Mouse (Mus musculus) ES-Bruce4 (cell line): Measurements from ENCODE around the gene Tsc1. TPM values are rescaled to one million over a fixed set of nuclear protein-coding genes. Genes with fewer than 3 reads are reported as not detected.

ENCODE experiments used
- H3K27ac ChIP-seq: 2 replicates; pipeline ENCODE4 v1.5.1; 2012; ENCODE audit warnings: low read length, inconsistent platforms; ENCODE audit not compliant: insufficient read depth
- H3K27me3 ChIP-seq: 2 replicates; pipeline ENCODE4 v1.6.1; 2012; ENCODE audit warnings: mild to moderate bottlenecking, low read length, inconsistent platforms; ENCODE audit not compliant: control insufficient read depth, poor library complexity, insufficient read depth, severe bottlenecking
- H3K36me3 ChIP-seq: 2 replicates; pipeline ENCODE4 v1.6.1; 2012; ENCODE audit warnings: inconsistent platforms, mild to moderate bottlenecking, low read length, moderate library complexity; ENCODE audit not compliant: control insufficient read depth, poor library complexity, insufficient read depth, severe bottlenecking
- H3K4me1 ChIP-seq: one replicate; pipeline ENCODE4 v1.8.1; 2011; ENCODE audit warnings: low read length; ENCODE audit not compliant: control insufficient read depth, insufficient read depth
- H3K4me3 ChIP-seq: 2 replicates; pipeline ENCODE4 v1.5.1; 2011; ENCODE audit warnings: low read depth, mild to moderate bottlenecking, low read length
- H3K9ac ChIP-seq: 2 replicates; pipeline ENCODE4 v1.6.1; 2012; ENCODE audit warnings: low read depth, mild to moderate bottlenecking, inconsistent platforms; ENCODE audit not compliant: poor library complexity, severe bottlenecking
- H3K9me3 ChIP-seq: replicated peaks from 2 replicates; pipeline ENCODE4 v1.6.1; 2012; ENCODE audit warnings: mild to moderate bottlenecking, low read length, inconsistent platforms; ENCODE audit not compliant: control insufficient read depth, poor library complexity, insufficient read depth, severe bottlenecking
- CTCF ChIP-seq: IDR thresholded peaks from one replicate; pipeline ENCODE4 v1.8.1; 2011; ENCODE audit warnings: low read depth, low read length
- EP300 ChIP-seq: IDR thresholded peaks from 2 replicates; pipeline ENCODE4 v1.6.1; 2011; ENCODE audit warnings: low read depth, low read length; ENCODE audit not compliant: insufficient read depth
- POLR2A ChIP-seq: IDR thresholded peaks from one replicate; pipeline ENCODE4 v1.8.1; 2011; ENCODE audit warnings: low read length; ENCODE audit not compliant: insufficient read depth
- polyA plus RNA-seq: library from polyadenylated mRNA; stranded (reverse); fragments of >200 nt; gene quantifications from 2 replicates; pipeline ENCODE4 v1.2.4, GENCODE M21; 2011; ENCODE audit warnings: low read depth; ENCODE audit not compliant: missing spikeins, insufficient read depth, insufficient read length

The Tsc1 gene
- polyA plus RNA-seq, 1 experiment = 32.5 TPM

GRCm38 (mm10) chr2:28612436-28613063 lies 28.5 kb upstream of the Tsc1 start:
- TF ChIP-seq POLR2A (peak; percentile 52), CTCF (no peak)
- Histone ChIP-seq H3K4me1 (peaks cover 12% of the 10 kb centered on the region), H3K9ac (peak overlapping the region; percentile 12; the same call in 1 of the 2 replicates), H3K9me3 (no peaks in the 10 kb centered on the region), H3K27me3 (no peaks in the 10 kb centered on the region), H3K4me3 (peak overlapping the region; percentile 68), H3K27ac (no peak overlapping the region), H3K36me3 (no peaks in the 10 kb centered on the region)

DNA sequence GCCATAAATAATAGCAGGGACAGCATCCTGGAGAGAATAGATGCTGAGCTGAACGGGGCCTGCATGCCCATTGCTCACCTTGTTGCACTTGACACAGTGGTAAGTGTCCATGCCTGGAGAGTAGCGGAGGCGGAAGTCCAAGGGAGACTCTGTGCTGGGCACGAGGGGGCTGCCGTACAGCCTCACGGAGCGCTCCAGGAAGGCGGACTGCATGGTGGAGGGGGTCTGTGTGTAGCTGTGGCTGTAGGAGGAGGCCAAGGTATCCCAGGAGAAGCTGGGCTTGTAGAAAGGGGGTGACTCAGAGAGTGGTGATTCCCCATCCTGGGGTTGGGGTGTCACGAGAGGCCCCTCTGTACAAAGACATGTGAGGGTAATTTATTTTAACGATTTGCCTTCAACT lies 27.4 kb upstream of the Tsc1 start:
- Histone ChIP-seq H3K9ac (no peak overlapping the region), H3K4me1 (peaks cover 8% of the 10 kb centered on the region), H3K9me3 (no peaks in the 10 kb centered on the region), H3K27ac (no peak overlapping the region), H3K4me3 (no peak overlapping the region), H3K36me3 (no peaks in the 10 kb centered on the region), H3K27me3 (no peaks in the 10 kb centered on the region)
- no peak for TF ChIP-seq POLR2A
- TF ChIP-seq CTCF = no peak
- no peak for TF ChIP-seq EP300

DNA sequence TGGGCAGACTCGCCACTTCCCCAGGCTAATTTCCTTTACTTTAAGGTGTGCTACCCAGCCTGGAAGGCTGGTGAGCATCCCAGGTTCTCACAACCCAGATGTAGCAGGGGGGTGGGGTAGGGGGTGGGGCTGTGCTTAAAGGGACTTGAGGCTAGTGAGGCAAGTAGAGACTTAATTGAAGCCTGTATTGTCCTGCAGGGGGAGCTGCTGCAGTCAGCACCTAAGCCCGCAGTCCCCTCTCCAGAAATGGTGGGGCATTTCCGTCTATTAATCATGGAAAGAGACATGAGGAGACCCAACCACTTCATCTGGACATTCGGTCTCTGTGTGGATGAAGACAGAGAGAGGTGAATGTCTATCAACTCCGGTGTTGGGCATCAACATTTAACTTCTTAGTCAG lies 24.7 kb upstream of the Tsc1 start:
- H3K9ac ChIP-seq = no peak overlapping the region
- H3K4me3 ChIP-seq = no peak overlapping the region
- TF ChIP-seq CTCF (peak; percentile 79), EP300 (no peak), POLR2A (no peak)
- no peaks in the 10 kb centered on the region for H3K36me3 ChIP-seq
- peaks cover 1% of the 10 kb centered on the region for H3K4me1 ChIP-seq
- no peaks in the 10 kb centered on the region for H3K9me3 ChIP-seq
- no peak overlapping the region for H3K27ac ChIP-seq
- H3K27me3 ChIP-seq = no peaks in the 10 kb centered on the region

GRCm38 (mm10) chr2:28616874-28617273 lies 24.2 kb upstream of the Tsc1 start:
- no peak overlapping the region for H3K4me3 ChIP-seq
- peaks cover 1% of the 10 kb centered on the region for H3K4me1 ChIP-seq
- no peaks in the 10 kb centered on the region for H3K9me3 ChIP-seq
- no peaks in the 10 kb centered on the region for H3K27me3 ChIP-seq
- H3K36me3 ChIP-seq = no peaks in the 10 kb centered on the region
- no peak overlapping the region for H3K9ac ChIP-seq
- TF ChIP-seq POLR2A = no peak
- TF ChIP-seq EP300 = no peak
- no peak for TF ChIP-seq CTCF
- H3K27ac ChIP-seq = no peak overlapping the region

- H3K27me3 ChIP-seq = no peaks in the 10 kb centered on the region
- peaks cover 1% of the 10 kb centered on the region for H3K4me1 ChIP-seq
- H3K27ac ChIP-seq = no peak overlapping the region
- no peak overlapping the region for H3K4me3 ChIP-seq
- H3K36me3 ChIP-seq = no peaks in the 10 kb centered on the region
- TF ChIP-seq EP300 (no peak), POLR2A (no peak), CTCF (no peak)
- H3K9ac ChIP-seq = no peak overlapping the region
- H3K9me3 ChIP-seq = no peaks in the 10 kb centered on the region
Observed at GRCm38 (mm10) chr2:28617498-28618486, 23.2 kb upstream of the Tsc1 start.

DNA sequence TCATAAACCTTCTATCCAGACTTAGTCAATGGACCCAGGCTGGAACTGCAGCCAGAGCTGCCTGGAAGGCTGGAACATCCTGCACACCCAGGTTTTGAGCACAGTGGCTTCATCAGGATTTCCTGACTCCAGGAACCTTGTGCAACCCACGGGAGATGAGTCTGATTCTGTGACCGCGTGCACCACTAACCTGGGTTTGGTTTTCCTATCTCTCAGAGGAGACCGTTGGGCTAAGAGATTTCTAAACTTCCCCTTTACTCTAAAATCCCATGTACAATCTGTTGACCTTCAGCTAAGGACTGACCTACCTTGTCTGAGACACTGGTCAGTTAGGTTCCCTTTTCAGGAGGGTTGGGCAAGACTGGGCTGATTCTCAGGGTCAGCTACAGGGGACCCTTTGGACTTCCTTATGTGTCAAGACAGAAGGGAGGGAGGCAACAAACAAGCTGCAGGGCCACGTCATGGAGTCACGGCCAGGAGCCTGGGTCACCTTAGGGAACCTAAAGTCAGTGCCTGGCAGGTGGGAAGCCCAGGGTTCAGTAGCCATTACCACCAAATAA lies 22.2 kb upstream of the Tsc1 start:
- H3K27ac ChIP-seq = no peak overlapping the region
- no peak overlapping the region for H3K4me3 ChIP-seq
- H3K9me3 ChIP-seq = no peaks in the 10 kb centered on the region
- H3K4me1 ChIP-seq = peaks cover 1% of the 10 kb centered on the region
- TF ChIP-seq CTCF (no peak), EP300 (no peak), POLR2A (no peak)
- H3K9ac ChIP-seq = no peak overlapping the region
- H3K36me3 ChIP-seq = no peaks in the 10 kb centered on the region
- H3K27me3 ChIP-seq = no peaks in the 10 kb centered on the region
